Mouse (Mus musculus) urinary bladder, postnatal 14 days (tissue): ENCODE measurements around the gene Tmem104.
A peak's percentile ranks its signal among the peaks of the same experiment; 100 is the strongest.

ENCODE experiments used
- DNase-seq: peaks from one replicate; pipeline ENCODE4 v3.0.0; 2021; ENCODE audit warnings: low spot score

Gene Tmem104

GRCm38 (mm10) chr11:115202316-115202715, 15.0 kb downstream of the Tmem104 start:
- peak; percentile 77 for DNase-seq

DNA sequence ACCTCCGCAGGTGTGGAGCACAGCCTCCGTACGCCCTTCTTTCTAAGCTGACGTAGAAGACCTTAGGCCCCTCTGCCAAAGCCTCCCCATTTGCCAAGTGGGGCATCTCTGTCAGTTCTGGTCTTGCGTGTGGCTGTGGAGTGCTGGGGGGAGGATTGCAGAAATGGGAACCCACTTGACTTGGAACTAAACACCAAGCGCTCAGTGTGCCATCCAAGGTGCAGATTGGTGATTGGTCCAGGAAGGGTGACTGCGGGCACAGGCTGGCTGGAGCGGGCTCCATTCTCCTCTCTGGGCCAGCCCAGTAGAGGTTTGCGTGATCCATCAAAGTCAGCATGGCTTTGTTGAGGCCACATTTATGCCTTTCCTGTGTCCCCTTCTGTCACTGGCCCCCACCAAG, 15.5 kb downstream of the Tmem104 start:
- no peak for DNase-seq

DNA sequence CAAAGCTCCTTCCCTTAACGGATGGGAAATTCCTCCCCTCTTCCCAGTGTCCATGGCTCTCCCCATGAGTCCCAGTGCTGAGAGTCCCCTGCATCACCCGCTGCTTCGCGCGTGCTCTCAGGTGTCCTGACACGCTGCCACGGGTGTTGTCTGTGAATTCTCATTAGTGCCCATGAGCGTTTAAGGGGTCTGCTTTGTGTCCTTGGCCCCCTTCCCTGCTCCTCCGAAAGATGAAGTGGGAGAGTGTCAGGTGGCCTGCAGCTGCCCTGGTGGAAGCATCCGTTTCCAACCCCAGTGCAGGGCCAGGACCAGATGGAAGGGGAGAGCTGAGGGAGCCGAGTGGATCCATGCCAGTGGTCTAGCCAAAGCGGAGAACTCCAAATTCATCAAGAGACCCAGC, 20.8 kb downstream of the Tmem104 start:
- DNase-seq, result no peak

DNA sequence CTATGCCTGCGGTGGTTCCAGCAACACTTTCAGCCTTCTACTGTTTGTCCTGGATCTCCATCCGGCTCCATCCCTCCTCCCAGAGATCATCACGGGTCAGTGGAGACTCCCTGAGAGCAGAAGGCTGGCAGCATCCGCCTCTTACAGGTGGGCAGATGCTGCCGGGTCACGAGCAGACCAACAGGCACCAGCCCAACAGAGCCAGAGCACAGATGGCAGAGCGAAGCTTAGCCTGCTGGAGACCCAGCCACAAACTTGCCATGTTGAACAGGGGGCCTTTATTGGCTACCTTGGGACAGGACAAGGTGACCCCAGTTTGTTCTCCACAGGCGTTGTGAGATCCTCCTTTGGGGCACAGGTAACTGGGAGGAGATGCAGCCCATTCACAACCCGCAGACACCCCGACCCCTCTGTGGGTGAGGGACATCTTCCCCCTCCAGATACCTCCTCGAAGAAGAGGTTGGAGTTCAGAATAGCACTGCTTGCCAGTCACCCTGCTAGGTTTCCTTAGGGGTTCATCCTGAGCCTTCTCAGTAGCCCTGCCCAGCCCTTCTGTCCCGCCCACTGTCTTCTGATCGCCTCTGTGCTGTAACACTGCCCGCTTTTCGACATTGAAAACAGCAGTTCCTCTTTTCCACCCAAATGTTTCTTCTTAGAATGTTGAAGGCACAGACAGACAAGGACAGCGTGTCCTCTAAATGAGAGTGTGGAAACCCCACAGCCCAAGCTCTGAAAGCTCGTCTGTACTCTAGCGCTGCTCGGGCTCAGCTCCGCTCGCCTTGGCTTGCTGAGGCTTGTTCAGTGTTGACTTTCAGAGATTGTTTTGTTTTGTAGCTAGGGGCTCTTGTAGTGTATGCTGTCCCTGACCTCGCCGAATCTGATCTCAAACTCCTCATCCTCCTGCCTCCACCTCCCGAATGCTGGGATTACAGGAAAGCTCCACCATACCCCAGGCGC, 21.8 kb downstream of the Tmem104 start:
- no peak for DNase-seq

DNA sequence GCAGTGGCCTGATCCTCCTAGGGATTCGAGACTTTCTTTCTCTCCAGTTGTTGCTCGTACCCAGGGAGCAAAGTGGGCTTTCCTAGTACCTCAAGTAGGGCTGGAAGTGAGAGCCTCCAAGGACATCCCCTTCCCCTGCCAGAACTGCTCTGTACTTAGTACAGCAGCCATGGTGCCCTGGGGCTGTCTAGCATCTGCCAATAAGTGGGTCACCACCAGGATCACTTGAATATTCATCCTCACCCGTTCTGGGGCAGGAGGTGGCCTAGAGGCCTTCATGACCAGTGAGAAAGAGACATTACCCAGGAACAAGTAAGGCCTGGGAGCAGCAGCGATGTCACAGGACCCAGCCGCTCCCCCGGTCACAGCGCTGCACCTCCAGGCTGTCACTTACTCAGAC, 22.7 kb downstream of the Tmem104 start:
- DNase-seq, result no peak

GRCm38 (mm10) chr11:115212116-115212515, 24.8 kb downstream of the Tmem104 start:
- no peak for DNase-seq

DNA sequence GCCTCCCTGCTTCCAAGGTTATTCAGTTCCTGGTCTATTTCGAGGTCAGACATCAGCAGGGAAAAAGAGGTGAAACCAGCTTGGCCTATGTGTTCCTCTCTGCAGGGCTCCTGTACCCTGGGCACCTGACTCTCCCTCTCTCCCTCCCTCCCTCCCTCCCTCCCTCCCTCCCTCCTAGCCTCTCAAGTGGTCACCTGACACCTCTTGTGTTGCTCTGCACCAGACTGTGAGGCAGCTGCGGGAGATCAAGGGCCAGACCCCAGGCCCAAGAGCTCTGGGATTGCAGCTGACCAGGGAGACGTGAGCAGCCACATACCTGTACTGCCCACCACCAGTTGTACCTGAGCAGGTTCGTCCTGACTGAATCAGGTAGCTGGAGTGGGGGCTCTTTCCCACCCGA, 27.8 kb downstream of the Tmem104 start:
- DNase-seq, result no peak

DNA sequence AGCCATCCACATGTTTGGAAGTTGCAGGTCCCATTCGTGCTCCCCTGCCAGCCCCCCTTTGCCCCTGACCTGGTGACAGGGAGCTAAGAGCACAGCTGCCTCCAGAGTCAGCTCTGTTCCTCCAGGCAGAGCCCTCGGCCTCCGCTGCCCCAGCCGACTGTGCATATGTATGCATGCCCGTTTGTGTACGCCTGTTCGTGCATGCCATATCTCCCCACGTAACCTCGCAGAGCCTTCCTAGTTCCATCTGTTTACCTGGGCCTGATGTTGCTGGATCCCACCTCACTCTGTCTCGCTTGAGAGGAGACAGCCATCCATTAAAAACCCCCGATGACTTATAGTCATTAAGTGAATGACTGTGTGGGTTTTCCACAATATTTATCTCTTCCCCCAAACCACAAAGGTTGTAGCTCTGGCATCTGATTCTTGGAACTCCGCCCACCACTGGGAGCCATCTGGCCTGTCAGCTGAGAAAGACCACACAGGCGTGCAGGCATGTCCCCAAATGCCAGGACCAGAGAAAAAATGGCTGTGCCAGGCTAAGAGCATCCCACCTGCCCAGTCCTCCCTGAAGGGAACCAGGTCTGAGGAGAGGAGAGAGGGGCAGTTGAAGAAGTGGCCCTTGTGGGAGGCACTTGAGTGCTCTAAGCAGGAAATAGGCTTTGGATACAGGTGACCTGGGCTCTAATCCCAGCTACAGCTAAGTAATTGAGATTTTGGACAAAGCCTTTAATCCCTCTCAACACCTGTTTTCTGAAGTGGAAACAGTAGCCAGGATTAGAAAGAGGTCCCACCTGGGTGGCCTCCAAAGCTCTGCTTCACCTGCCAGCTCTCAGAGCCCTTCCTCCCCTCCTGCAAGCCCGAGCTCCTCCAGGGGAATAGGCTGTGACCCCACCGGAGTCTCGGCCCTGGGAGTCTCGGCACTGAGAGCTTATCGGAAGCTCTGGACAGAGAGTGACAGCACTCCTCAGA, 30.4 kb downstream of the Tmem104 start:
- DNase-seq, result no peak

DNA sequence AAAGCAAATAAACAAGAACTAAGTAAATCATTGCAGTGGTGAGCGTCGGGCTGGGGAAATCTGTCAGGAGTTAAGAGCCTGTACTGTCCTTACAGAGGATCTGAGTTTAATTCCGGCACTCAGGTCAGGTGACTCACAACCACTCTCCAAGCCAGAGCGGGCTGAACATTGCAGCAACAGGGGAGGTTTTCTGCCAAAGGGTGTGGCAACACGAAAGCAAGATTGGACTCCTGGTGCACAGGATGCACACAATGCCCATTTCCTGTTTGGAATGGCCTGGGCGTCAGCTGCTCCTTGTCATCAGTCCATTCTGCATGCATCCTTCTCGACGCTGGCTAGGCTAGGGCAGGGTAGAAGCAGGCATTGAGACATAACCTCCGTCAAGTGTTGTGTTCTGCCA, 32.0 kb downstream of the Tmem104 start:
- peak; percentile 60 for DNase-seq

DNA sequence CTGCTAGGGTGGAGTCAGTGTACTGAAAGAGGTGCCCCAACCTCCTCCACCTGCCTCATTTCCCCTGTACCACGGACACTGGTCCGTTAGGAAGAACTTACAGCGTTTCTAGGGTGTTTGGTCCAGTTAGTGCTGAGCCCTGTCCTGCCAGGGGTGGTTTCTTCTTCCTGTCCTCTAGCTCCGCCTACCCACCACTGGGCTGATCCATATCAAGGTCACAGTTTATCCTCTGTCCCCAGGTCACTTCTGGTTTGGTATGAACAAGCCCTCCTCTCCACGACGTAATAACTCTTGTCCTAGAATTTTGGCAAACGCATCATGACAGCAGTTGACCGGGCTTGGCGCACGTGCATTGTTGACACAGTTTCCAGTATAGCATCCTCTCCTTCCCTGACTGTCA, 32.4 kb downstream of the Tmem104 start:
- no peak for DNase-seq

DNA sequence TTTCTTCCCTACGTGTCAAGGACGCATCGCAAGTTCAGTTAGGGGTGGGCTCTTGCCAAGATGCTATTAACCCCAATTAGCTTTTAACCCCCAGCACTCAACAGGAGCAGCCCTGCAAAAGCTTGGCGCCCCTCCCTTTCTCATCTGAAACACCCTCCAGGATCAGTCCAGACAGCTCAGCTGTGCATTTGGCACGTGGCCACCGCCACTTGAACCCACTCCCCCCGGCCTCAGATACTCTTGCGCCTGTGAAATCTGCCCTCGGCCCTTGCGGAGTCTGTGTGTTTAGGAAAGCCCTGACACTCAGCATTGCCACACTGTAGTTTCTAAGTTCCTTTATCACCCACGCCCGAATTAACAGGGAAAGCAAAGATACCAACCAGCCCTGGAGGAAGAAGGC, 34.8 kb downstream of the Tmem104 start:
- no peak for DNase-seq

DNA sequence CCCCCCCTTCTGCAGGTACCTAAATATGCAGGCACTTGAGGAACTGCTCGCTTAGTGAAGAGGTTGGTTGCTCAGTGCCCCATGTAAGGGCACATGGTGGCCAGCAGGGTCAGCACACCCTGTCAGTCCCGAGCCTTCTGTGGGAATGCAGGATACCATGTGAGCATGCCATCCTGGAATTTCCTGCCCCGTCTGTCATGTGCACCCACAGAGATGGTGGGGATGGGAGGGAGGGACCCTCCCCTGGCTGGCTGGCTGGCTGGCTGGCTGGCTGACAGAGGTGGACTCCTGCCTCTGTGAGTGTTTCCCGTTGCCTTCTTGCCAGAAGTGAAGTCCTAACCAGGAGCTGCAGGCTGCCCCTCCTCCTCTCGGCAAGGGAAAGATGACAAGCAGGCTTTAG, 35.3 kb downstream of the Tmem104 start:
- DNase-seq, result no peak

GRCm38 (mm10) chr11:115223451-115223850, 36.2 kb downstream of the Tmem104 start:
- no peak for DNase-seq

- no peak for DNase-seq
Measured at GRCm38 (mm10) chr11:115223877-115224276, 36.6 kb downstream of the Tmem104 start.

DNA sequence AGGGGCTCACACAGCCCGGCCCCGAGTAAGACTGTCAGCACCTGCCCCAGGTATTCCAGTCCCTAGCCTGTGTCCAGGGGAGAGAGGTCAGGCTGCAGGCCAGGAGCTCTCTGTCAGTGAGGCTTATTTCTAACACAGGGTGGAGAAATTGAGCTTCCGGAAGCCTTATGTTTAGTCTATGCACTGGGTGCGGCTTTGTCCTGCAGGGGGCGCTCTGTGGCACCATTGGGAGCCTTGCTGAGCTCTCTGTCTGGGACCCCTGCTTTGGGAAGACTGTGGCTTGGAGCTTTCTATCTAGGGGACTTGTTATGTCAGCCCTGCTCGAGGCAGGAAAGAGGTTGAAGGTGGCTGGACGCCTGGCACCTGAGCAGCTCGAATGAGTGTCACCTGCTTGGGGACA, 37.6 kb downstream of the Tmem104 start:
- DNase-seq, result peak; percentile 22

GRCm38 (mm10) chr11:115225301-115225700, 38.0 kb downstream of the Tmem104 start:
- DNase-seq, result no peak

GRCm38 (mm10) chr11:115226811-115227491, 39.7 kb downstream of the Tmem104 start:
- no peak for DNase-seq

DNA sequence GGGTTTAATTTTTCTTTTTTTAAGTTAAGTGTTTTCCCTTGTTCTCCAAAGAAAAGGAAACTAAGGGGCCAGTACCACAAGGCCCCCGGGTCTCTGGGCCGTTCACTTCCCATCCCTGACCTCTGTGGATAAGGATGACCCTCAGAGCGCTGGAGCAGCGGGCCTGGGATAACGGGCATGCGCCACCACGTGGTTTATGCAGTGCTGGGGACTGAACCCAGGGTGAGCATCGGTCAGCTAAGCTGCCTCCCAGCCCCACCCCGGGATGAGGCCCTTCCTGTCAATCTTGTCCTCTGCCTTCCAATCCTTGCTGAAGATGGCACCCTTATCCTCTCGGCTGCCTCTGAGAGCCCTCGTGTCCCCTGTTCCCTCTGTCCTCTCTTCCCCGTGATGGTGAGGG, 40.4 kb downstream of the Tmem104 start:
- no peak for DNase-seq

- no peak for DNase-seq
Measured at GRCm38 (mm10) chr11:115228430-115228829, 41.1 kb downstream of the Tmem104 start.

DNA sequence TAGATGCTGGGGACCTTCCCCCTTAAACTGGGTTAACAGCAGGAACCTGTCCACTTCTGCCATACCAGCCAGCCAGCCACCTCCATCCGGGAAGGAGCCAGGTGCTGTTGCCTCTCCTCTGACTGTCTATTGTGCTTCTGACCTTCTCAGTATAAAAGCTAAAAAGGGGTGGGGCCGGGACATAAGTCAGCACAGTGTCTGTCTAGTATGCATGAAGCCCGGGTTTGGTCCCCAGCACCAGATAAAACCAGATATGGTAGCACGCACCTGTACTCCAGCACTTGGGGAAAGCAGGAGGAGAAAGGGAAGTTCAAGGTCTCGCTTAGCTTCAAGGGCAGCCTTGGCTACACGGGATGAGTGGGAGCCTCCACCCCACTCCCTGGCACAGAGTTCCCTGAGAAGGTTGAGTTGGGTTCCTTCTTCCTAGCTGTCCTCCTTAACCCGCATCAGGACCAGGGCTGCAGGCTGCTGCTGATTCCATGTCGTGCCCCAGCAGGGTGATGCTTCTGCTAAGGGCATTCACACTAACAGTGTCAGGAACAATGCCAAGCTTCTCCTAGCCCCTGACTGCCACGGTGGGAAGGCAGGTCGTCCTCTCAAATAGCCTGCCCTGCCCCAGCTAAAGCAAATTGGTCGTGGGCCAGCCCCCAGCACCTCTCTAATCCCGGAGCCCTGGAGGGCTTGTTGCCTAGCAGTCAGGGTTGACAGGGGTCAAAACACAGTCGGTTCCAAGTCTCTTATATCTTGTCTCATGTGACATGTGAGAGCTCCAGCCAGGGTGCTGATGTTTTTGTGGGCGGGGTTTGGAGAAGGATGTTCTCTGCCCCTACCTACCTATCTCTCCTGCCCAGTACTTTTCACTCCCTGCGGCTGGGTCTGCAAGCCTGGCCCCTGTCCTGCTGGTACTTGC, 42.0 kb downstream of the Tmem104 start:
- no peak for DNase-seq
